Mouse (Mus musculus) mesoderm, embryonic 11.5 days (tissue): ENCODE results near the gene Fam161a.

Experiments
- DNase-seq: peaks from one replicate; pipeline ENCODE4 v3.0.0-alpha.2; 2012; ENCODE audit warnings: low read depth, low spot score

The Fam161a gene

GRCm38 (mm10) chr11:23007481-23008180 lies at the start of gene Fam161a:
Fam161a (plus strand) TSS chr11:23007531.
- DNase-seq = peak; percentile 92

- DNase-seq = no peak
Observed at GRCm38 (mm10) chr11:22957791-22958374, 49.4 kb upstream of the Fam161a start.

GRCm38 (mm10) chr11:22962101-22962500 lies 45.2 kb upstream of the Fam161a start:
- no peak for DNase-seq

- DNase-seq = no peak
Observed at GRCm38 (mm10) chr11:22964401-22964800, 42.9 kb upstream of the Fam161a start.

GRCm38 (mm10) chr11:22965503-22965902 lies 41.8 kb upstream of the Fam161a start:
- DNase-seq = no peak

- no peak for DNase-seq
Observed at GRCm38 (mm10) chr11:22969486-22969885, 37.8 kb upstream of the Fam161a start.

- no peak for DNase-seq
Observed at GRCm38 (mm10) chr11:22970546-22970945, 36.8 kb upstream of the Fam161a start.

GRCm38 (mm10) chr11:22971835-22972709 lies 35.3 kb upstream of the Fam161a start, which contains the start of gene Zrsr1:
Zrsr1 (plus strand) TSS chr11:22972005.
- DNase-seq = peak; percentile 66

GRCm38 (mm10) chr11:22972746-22973526 lies 34.4 kb upstream of the Fam161a start:
- DNase-seq = peak; percentile 76

GRCm38 (mm10) chr11:22973599-22973998 lies 33.7 kb upstream of the Fam161a start:
- DNase-seq = no peak

GRCm38 (mm10) chr11:22978215-22978614 lies 29.1 kb upstream of the Fam161a start:
- no peak for DNase-seq

GRCm38 (mm10) chr11:22978711-22979110 lies 28.6 kb upstream of the Fam161a start:
- DNase-seq = no peak

- no peak for DNase-seq
Observed at GRCm38 (mm10) chr11:22979221-22979620, 28.1 kb upstream of the Fam161a start.

- no peak for DNase-seq
Observed at GRCm38 (mm10) chr11:22981041-22981440, 26.3 kb upstream of the Fam161a start.

- no peak for DNase-seq
Observed at GRCm38 (mm10) chr11:22981543-22981950, 25.8 kb upstream of the Fam161a start.

- DNase-seq = peak; percentile 96
Observed at GRCm38 (mm10) chr11:22981984-22982757, 25.2 kb upstream of the Fam161a start, which contains the start of the genes Gm28048 and Commd1. Gm28048 (minus strand) TSS chr11:22982090. Commd1 (minus strand) TSS chr11:22982382.

GRCm38 (mm10) chr11:22982846-22983245 lies 24.5 kb upstream of the Fam161a start:
- no peak for DNase-seq

GRCm38 (mm10) chr11:22985510-22985909 lies 21.8 kb upstream of the Fam161a start:
- no peak for DNase-seq

- DNase-seq = peak; percentile 63
Observed at GRCm38 (mm10) chr11:22987357-22987756, 20.0 kb upstream of the Fam161a start.

- no peak for DNase-seq
Observed at GRCm38 (mm10) chr11:22989786-22990185, 17.5 kb upstream of the Fam161a start.
